In the genomic region with DNA sequence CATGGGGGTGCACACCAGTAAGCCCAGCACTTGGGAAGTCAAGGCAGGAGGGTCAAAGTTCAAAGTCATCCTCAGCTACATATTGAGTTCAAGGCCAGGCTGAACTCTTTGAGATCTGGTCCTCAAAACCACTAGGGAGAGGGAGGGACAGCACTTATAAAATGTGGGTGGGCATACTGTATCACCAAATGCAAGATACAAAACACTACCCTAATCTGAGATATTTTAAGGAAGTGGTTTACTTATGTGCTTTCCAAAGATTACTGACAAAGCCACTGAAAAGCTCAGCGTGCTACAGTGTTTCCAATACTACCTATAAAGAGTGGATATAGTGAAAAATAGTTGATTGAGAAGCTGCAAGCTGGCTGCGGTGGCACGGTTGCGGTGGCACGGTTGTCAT, we compare ENCODE assay signal across 1 mouse cellular context.
TF ChIP-seq lines count a peak whose summit lies in the region.

No protein-coding gene starts in this region.

TF ChIP-seq in MEL, 35 proteins besides CTCF, POLR2A, EP300 and RAD21 (continued from another document):
- TF ChIP-seq USF2 (IDR thresholded peaks at IDR 0.05; ENCODE audit: borderline replicate concordance in 1 of 2, insufficient read depth in 1 of 2, low read depth in 1 of 2, low read length in 2 of 2): no peak
- TF ChIP-seq ETS1 (IDR thresholded peaks at IDR 0.05; ENCODE audit: low read depth, low read length): peak; percentile 36; the same call in 1 of the 2 replicates
- TF ChIP-seq ELF1 (IDR thresholded peaks at IDR 0.05; ENCODE audit: low read depth, low read length): no peak
- no peak for TF ChIP-seq MXI1 (IDR thresholded peaks at IDR 0.05; ENCODE audit: low read depth, low read length)
- no peak for TF ChIP-seq KAT2A (conservative IDR thresholded peaks at IDR 0.05; ENCODE audit: low read depth, low read length)
- no peak for TF ChIP-seq MEF2A (IDR thresholded peaks at IDR 0.05; ENCODE audit: extremely low read depth, insufficient replicate concordance, low read depth, low read length, poor library complexity, severe bottlenecking)
- TF ChIP-seq SIN3A (IDR thresholded peaks at IDR 0.05; ENCODE audit: low read length): peak; percentile 33; the same call in 1 of the 2 replicates
- no peak for TF ChIP-seq MAZ (IDR thresholded peaks at IDR 0.05; ENCODE audit: low read depth, low read length)
- TF ChIP-seq GABPA (IDR thresholded peaks at IDR 0.05; ENCODE audit: low read depth, low read length): no peak
- peak; percentile 17; the same call in 1 of the 2 replicates for TF ChIP-seq BHLHE40 (IDR thresholded peaks at IDR 0.05; ENCODE audit: borderline replicate concordance, low read depth, low read length)
- peak; percentile 74 for TF ChIP-seq TCF12 (IDR thresholded peaks at IDR 0.05; ENCODE audit: low read depth, low read length)
TF ChIP-seq in MEL: peak in this region for 6.
